Mouse (Mus musculus) A20 (cell line): ENCODE data around the gene Herc1.

ENCODE experiments used
- DNase-seq: peaks from one replicate; pipeline ENCODE4 v3.0.0-alpha.2; 2011; ENCODE audit warnings: low read depth, low spot score

Gene Herc1

DNA sequence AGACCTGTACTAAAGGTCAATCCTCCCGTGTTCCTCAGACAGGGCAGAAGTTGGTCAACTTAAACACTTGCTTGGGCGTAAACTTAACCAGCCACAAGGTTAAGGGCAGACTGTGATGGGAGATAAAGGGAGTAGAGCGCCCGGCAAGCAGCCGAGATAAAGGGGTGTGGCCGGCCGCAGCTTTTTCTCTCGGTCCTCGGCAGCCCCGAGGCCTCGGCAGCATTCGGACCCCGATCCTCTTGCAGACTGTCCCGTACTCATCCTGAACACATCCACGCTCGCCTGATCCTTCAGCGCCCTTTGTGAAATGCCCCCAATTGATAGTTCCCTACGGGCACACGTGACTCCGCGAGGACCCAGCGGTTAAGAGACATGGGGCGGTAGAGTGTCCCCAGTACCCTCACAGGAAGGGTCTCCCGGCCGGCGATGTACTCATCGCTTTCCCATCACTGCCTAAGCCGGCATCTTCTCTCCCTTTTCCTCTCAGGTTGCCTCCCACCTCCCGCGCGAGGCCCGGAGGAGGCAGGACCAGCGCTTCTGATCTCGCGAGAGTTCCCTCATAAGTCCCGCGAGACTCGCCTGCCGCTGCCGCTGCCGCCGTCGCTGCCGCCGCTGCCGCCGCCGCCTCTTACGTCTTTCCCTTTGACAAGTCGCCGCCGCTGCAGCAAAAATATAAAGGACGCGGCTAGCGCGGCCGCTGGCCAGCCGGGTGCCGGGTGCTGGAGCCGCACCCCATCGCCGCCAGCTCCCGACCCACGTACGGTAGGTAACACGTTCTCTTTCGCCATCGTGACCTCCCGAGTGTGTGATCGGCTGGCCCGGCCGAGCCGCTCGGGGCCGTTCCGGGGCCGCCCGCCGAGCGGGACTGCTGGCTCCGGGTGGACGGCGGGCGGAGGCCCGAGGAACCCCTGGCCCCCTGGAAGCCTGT lies at the start of gene Herc1:
Gene Herc1, plus strand, starts transcription at position 591 of the 928 bp plus-strand sequence.
- peak; percentile 97 for DNase-seq

DNA sequence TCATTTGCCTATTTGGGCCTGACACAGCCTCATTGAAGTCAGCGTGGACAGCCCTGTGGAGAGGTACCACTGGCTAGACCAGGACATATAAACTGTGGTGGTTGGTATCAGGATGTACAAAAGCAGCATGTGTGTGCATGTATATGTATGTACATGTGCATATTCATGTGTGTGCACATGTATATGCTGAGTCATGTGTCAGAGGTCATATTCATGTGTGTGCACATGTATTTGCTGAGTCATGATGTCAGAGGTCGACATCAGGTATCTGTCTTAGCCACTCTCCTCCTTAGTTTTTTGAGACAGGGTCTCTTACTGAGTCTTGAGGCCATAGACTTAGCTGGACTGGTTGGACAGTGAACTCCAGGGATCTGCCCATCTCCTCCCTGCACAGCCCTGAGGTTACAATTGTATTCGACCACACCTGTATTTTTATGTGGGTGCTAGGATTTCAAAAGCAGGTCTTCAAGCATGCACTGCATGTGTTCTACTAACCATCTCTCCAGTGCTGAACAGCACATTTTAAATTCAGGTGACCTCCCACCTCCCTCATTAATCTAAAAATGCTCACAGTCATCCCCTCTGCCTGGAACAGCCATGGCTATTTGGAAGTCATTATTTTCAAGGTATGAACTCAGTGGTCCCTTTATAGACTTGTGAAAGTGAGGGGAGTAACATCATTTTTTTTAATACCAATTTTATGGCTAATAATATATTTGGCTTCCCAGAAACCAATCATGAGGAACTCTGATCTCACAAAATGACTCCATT lies 45.7 kb upstream of the Herc1 start:
- no peak for DNase-seq

DNA sequence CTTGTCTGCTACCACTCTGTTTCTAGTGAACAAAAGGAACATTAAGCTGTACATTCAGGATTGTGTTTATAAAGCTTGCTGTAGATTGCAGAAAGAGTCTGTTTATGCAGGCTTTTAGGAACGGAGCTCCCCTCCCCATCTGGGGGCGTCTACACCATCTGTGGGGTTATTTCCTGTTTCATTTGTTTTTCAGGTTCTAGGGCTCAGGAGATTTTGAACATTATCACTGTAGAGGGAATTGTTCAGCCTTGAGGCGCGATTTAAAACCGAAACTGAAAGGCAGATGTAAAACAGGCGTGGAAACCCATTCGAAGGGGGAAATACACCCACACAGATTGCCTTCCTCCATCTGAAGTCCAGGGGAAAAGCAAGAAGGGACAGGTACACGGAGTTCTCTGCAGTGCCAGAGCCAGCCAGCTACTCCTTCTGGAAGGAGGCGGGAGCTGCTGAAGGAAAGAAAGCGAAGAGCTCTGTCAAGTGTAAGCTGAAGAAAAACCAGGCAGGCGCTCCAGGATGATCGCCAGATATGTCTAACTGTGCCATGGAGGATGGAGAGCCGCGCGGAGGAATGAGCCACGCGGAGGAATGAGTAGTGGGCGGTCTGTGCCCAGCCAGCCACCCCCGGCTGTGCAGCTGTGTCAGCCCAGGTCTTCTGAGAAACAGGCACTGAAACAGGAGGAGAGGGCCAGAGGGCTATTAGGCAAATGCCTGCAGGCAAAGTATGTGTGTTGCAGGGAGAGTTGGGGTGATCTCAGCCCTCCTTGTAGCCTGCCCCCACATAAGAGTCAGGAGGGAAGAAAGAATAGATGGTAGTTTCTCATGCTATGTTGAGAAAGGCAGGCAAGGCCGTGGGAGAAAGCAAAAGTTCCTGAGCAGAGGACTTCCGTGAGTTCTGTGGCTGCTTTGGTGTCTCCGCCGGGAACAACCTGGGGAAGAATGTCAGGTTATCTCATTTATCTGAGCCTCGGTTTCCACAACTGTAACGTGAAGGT lies 44.8 kb upstream of the Herc1 start:
- DNase-seq, result peak; percentile 74

DNA sequence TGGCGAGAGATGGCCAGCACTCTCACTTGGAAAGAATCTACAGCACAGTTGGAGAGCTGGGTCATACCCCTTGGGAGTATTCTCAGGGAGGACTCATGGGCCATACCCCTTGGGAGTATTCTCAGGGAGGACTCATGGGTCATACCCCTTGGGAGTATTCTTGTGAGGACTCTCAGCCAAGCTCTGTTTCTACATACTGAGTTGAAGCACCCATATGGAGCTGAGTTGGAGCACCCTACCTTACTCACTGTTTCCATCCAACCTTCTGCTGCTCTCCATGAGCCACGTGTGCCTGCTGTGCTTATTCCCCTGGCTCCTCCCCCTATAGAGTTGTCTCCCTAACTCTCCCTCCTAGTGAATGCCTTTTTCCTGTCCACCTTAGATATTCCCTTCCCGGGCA lies 43.8 kb upstream of the Herc1 start:
- DNase-seq, result no peak

DNA sequence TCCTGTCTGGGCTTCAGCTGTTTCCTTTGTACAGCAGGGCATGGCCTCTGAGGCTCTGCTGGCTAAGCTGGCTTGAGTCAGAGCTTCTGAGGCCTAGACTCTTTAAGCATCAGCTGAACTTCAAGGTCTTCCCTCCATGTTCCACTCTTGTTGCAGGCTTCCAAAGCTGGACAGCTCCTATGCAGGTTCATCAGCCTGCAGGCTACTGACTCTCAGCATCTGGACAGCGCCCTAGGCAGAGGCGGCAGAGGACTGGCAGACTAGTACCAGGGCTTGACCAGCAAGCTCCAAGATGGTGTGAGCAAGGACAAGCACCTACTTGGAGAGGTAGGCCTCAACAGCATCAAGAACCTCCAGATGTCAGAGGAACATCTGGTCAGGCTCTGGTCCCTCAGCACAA lies 42.9 kb upstream of the Herc1 start:
- DNase-seq, result peak; percentile 21

DNA sequence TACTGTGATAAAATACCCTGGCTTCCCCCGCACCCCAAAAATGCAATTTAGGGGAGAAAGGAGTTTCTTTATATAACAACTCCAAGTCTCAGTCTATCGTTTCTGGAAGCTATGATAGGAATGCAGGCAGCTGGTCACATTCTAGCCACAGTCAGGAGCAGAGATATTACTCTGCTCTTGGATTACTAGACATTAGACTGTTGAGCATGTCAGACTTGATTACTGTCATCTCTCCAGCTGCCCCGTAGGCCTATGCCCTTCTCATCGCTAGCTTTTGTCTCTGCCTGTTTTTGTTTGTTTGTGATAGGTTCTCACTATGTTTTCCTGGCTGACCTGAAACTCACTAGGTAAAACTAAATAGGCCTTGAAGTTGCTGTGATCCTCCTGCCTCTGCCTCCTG lies 41.5 kb upstream of the Herc1 start:
- DNase-seq, result no peak

DNA sequence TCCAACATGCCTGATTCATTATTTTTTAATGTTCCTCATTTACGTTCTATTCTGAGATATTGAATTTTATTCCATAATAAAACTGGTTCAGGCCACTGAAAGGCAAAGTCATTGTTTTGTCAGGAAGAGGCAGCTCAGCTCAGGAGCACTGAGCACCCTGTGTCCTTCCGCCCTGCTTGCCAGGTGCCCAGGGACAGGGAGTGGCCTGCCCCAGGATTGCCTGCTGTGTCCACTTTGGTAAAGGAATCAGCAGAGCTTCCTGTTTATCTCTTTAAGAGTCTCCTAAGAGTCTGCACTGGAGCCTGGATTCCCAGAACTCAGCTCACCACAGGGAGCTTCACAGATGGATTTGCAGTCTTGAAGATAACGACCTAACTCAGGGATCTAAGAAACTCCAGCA lies 38.8 kb upstream of the Herc1 start:
- DNase-seq, result no peak

DNA sequence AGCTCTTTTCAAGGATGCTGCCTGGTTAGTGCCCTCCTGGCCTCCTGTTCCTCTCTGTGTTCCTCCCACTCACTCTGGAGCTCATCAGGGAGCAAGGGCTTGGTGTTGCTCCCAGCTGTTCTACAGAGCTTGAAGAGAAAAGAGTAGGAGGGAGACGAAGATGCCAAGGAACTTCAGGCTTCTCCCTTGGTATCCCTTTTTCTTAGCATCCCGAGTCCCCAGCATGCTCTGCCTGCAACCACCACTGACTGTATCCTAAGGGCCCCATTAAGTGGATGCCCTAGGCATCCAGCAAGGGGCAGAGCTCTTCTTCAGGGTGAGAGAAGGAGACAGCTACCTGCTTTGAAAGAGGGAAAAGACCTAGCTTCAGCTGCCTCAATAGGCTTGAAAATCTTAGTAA lies 33.6 kb upstream of the Herc1 start:
- DNase-seq, result no peak

DNA sequence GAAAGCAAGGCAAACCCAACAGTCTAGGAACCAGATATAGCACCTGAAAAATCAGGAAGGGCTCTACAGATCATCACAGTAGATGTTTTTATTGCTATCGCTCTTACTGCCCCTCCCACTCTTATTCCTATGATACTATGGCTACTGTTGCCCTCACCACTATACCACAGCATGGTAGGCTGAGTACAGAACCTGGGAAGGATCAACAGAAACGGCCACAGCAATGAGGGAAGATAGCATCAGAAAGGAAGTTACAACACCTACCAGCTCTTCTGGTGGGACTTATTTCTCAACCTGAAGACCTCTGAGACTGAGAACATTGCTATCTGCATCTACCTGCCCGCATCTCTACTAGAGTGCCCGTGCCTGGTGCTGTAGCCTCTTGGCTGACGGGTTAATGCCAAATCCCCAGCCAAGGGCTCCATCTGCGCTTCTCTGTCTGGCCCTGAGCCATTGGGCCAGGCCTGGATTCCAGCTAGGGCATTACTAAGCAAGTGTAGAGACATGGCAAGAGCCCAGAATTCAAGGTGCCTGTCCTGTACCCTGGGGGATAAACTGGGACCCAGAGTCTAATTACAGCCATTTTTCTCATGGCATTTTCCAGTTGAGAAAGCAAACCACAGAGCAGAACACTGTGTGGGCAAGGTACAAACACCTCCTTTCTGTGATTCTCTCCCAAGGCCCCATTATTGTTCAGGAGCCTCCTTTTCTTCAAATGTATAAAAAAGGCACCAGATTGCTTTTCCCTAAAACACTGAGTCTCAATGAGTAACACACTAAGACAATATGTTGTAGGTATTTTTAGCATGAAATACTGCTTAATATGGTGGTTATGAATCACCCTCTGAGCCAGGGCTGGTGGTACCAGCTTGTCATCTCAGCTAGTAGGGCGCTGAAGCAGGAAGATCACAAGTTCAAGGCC lies 28.0 kb upstream of the Herc1 start:
- DNase-seq, result no peak

DNA sequence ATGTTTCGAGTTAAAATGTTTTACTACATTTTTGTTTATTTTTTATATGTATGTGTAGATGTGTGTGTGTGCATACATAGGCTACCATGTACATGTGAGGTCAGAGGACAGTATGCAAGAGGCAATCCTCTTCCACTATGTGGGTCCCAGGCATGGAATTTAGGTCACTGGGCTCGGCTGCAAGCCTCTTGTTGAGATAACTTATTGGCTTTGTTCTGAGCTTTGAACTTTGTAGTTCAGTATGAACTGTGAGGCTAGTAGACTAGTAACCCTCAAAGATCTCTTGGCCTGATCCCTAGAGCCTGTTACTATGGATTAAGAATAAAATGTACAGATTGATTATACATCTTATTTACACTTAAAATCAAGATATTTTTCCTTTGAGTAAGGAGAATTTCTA lies 23.4 kb upstream of the Herc1 start:
- DNase-seq, result no peak

DNA sequence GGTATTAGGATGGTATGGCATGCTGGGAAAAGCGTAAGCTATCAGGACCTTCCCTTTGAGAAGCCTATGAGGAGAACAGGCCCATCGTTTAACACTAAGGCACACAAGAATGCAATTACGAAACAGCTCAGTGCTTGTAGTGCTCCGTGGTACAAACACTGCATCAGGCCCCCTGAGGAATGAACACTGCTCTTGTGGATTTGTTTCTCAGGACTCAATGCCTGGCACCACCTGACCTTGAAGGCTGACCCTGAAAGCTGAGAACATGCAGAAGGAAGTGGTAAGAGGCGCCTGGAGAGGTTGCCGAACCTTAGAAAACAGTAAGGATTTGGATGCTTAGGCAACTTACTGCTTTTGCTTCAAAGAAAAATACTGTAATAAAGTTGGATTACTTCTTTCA lies 20.8 kb upstream of the Herc1 start:
- DNase-seq, result no peak

DNA sequence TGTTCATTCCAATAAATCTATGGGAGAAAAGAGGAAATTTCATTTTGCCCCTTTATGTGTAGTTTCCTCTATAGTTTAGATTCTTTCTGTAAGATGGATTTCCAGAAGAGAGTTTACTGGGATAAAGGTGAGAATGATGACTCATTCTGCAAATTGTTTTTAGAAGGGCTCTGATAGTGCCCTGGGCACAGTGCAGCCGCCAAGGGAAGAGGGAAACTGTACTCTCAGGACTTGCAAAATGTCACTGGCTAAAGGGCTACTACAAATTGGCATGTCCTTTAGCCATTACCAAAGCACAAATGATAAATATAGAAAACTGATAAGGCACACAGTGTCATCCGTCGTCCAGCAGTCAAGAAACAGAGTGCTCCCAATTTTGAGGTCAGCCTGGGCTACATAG lies 19.8 kb upstream of the Herc1 start:
- no peak for DNase-seq

DNA sequence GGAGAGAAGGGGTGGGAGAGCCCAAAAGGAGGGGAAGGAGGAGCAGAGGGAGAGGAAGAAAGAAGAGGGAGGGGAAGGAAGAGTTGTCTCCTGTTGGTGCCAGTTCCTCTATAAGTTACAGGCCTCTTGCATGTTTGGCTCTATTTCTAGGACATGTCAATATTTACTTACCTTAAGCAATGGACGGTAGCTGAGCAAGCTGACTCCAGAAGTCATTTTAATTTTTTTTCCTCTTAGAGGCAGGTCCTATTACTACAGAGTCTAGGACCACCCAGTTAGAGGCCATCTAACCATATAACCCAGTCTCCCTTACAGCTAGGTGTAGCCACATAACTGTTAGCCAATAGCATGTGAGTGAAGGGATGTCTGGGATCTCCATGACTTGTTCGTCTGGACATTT lies 18.7 kb upstream of the Herc1 start:
- no peak for DNase-seq

DNA sequence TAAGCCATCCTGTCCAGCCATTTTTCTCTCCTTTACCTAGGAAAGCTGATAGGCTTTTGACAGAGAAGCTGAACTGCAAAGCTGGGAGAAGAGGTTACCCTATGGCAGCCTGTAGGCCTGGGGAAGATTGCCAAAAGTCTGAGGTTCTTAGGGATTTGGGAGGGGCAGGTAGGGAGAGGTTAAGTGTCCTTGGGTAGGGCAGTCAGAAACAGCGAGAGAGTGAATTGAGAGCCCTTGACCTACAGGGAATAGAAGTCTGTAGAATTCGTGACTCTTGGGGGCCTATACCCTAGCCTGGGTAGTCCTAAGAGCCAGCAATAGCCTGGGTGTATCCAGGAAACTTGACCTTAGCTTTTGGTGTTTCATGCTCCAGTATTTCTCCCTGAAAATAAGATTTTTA lies 17.9 kb upstream of the Herc1 start:
- DNase-seq, result no peak

DNA sequence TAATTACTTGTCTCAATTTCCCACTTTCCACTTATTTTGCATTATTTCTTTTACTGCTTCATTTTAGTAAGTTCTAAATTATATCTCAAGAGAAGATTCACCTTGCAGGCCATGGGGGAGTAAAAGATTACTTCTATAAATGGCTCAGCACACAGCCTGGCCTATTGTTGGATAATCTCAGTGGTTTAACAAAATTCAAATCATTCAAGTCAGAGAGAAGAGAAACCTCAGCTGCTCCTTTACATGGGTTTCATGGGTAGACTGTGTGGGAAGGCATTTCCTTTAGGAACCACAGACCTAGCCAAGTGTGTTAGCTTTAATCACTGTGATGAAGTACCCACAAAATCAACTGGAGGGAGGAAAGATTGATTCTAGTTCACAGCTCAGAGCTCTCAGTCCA lies 13.0 kb upstream of the Herc1 start:
- no peak for DNase-seq

DNA sequence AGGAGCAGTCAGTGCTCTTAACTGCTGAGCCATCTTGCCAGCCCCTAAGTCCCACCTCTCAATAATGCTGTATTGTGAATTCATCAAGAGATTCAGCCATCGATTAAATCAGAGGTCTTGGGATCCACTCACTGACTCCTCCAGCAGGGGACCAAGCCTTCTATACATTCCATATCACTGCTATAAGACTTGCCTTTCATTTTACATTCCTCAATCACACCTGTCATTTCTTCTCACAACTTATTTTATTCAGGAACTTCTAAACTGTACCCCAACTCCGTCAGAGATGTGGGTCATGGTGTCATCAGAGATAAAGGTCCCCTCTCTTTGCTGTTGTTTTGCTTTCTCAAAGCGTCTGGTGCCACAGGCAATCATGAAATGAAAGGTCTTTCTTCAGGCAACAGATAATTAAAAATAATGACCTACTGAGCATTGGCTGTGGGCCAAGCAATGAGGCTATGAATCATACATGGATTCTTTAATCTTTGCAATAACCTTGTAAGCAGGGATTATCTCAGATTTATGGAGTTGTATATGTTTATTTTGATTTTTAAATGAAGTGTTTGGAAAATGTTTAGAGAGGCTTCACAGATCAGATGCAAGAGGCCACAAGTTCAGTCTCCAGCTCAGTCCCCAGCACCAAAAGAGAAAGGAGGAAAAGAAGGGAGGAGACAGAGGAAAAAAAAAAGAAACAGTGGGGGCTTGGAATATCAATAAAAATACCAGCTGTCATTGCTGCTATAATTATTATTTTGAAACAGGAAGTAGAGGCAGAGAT lies 12.1 kb upstream of the Herc1 start:
- DNase-seq, result no peak

DNA sequence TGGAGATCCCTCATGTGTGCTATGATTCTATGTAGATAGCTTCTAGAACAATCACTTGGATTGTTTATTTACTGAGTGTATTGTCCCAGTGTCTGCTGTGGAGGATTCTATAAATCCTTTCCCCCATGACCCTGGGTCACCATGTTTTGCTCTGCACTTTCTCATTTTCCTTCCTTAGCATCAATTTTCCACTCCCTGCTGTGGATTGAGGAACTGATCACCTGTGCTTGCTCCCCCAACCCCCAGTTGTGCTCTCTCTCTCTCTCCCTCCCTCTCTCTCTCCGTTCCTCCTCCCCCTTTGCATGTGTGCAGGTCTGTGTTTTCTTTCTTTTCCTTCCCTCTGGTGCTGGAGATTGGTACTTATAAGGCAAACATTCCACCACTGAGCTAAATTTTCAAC lies 10.5 kb upstream of the Herc1 start:
- DNase-seq, result no peak

DNA sequence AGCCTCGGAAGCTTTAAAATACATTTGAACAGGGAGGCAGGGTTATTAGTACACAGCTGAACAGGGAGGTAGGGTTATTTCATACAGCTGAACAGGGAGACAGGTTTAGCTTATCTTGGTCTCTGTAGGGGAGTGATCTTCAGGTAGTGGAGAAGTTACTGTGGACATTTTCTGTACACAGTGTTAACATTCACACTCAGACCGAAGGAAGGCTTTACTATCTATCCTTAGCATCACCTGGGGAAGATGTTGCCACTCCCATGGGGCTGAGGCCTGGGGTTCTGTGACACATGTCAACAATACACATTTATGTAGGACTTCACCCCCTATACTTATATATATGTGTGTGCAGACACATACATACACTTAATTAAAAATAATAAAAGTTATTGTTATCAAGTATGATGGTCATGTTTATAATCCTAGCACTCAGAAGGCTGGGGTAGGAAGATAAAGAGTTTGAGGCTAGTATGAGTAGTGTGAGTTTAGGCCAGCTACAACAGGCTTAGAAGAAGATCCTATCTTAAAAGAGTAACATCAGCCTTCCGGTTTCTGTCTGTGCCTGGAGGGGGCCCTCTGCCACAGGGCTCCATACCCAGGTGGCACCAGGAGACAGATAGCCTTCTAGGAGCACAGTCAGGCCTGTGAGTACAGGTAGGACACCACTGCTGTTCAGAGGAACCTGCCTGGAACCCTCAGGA lies 9.7 kb upstream of the Herc1 start:
- DNase-seq, result no peak

DNA sequence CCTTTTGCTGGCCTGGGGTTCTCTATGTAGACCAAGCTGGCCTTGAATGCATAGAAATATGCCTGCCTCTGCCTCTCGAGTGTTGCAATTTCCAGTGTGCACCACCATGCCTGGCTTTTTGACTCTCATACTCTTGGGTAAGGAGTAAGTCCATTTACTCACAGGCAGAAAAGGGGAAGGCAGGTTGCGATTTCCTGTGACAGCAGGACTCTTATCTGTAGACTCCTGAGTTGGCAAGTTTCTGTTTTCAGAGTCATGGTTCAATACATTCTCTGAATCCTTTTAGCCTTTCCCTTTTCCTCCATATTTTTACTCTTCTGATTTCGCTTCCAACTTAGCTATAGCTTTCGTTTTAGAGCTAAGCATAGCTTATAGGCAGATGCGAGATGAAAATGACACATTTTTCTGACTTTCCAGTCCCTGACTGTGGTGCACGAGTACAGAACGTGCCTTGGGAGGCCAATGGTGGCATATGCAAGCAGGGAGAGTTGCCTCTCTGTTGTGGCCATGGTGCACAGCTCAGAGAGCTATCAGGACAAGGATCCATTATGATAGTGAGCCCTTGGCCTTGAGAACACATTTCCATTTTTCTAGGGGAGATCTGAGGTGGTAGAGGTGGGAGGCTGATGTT lies 2.7 kb upstream of the Herc1 start:
- peak; percentile 31 for DNase-seq
